Comparison of ENCODE assay signal across 15 mouse cellular contexts in genomic region chr1:39177211-39177610, GRCm38 (mm10). TPM values are rescaled to one million over a fixed set of nuclear protein-coding genes. Genes with fewer than 3 reads are reported as not detected.
DNase-seq lines count a peak whose midpoint lies in the region; ATAC-seq lines count a peak whose summit lies in the region.
"Had no signal": no experiment of that assay in that cellular context is flagged by ENCODE, and none has a peak within 500 bp of the region (broad histone marks: within the 10 kb centered on the region; RNA-seq: fewer than 3 reads in every experiment).

No protein-coding gene starts in this region.

- peaks cover 4% of the 10 kb centered on the region; the same call in 1 of the 2 replicates for H3K9me3 ChIP-seq in kidney, embryonic 14.5 days (ENCODE audit: control insufficient read depth, low read length)
- H3K9me3 ChIP-seq in midbrain, embryonic 13.5 days = no peaks in the 10 kb centered on the region
- H3K9me3 ChIP-seq: heart, embryonic 10.5 days; midbrain, embryonic 12.5 days had no signal

- no peak overlapping the region for H3K27ac ChIP-seq in kidney, embryonic 14.5 days (ENCODE audit: low read depth, low read length)
- H3K27ac ChIP-seq in midbrain, embryonic 13.5 days = no peak overlapping the region
- H3K27ac ChIP-seq: heart, embryonic 10.5 days; kidney, embryonic 15.5 days; midbrain, embryonic 12.5 days had no signal

- no peak overlapping the region for H3K9ac ChIP-seq in kidney, embryonic 14.5 days (ENCODE audit: low read depth, low read length)
- no peak overlapping the region for H3K9ac ChIP-seq in midbrain, embryonic 13.5 days (replicated peaks)
- H3K9ac ChIP-seq: kidney, embryonic 15.5 days; midbrain, embryonic 12.5 days had no signal

- no peak overlapping the region for H3K4me3 ChIP-seq in kidney, embryonic 14.5 days (ENCODE audit: low read length)
- H3K4me3 ChIP-seq in midbrain, embryonic 13.5 days (replicated peaks) = no peak overlapping the region
- H3K4me3 ChIP-seq: heart, embryonic 10.5 days; kidney, embryonic 15.5 days; midbrain, embryonic 12.5 days had no signal

- 90% methylated on average over 14 of the region's 14 CpGs for WGBS in kidney, embryonic 14.5 days
- WGBS in midbrain, embryonic 13.5 days = 90% methylated on average over 14 of the region's 14 CpGs

- no peak for ATAC-seq in kidney, embryonic 14.5 days (ENCODE audit: low FRiP score, low TSS enrichment)
- ATAC-seq in midbrain, embryonic 13.5 days = no peak

- DNase-seq in kidney, adult 9 months = peak; percentile 11
- DNase-seq in frontal cortex, postnatal 36 days (ENCODE audit: low spot score in 2 of 2) = peak; percentile 79 to 89
- DNase-seq in left cerebral cortex, adult 8-10 months (ENCODE audit: low spot score in 2 of 2) = peak; percentile 51 to 87
- peak; percentile 84 to 87 for DNase-seq in right cerebral cortex, postnatal 36 days (ENCODE audit: low spot score in 2 of 2)
- no peak for DNase-seq in retina, embryonic 14.5 days (ENCODE audit: low spot score)
- DNase-seq in c-Kit-positive CD71-positive TER-119-positive erythroid progenitor cells, embryonic 14.5 days (ENCODE audit: low spot score) = no peak
- DNase-seq: adrenal gland, postnatal 14 days; cerebellum, adult 11-12 months; liver had no signal

- no peaks in the 10 kb centered on the region for H3K36me3 ChIP-seq in kidney, embryonic 14.5 days (ENCODE audit: control insufficient read depth, insufficient read depth, low read length)
- H3K36me3 ChIP-seq in midbrain, embryonic 13.5 days = no peaks in the 10 kb centered on the region
- H3K36me3 ChIP-seq: heart, embryonic 10.5 days; kidney, embryonic 15.5 days; midbrain, embryonic 12.5 days had no signal

- H3K27me3 ChIP-seq in kidney, embryonic 14.5 days (ENCODE audit: control insufficient read depth, insufficient read depth, low read length) = no peaks in the 10 kb centered on the region
- no peaks in the 10 kb centered on the region for H3K27me3 ChIP-seq in midbrain, embryonic 13.5 days
- H3K27me3 ChIP-seq: CH12.LX; kidney, embryonic 15.5 days; midbrain, embryonic 12.5 days had no signal

- no peaks in the 10 kb centered on the region for H3K4me1 ChIP-seq in kidney, embryonic 14.5 days (ENCODE audit: control insufficient read depth, insufficient read depth, low read length)
- no peaks in the 10 kb centered on the region for H3K4me1 ChIP-seq in midbrain, embryonic 13.5 days (replicated peaks)
- H3K4me1 ChIP-seq: kidney, embryonic 15.5 days; midbrain, embryonic 12.5 days had no signal

- no peak overlapping the region for H3K4me2 ChIP-seq in kidney, embryonic 14.5 days (replicated peaks; ENCODE audit: low read depth, low read length)
- H3K4me2 ChIP-seq in midbrain, embryonic 13.5 days (replicated peaks) = no peak overlapping the region
- H3K4me2 ChIP-seq: kidney, embryonic 15.5 days; midbrain, embryonic 12.5 days had no signal

RNA-seq across cellular contexts. Expression of gene Npas2, which starts 16.3 kb away (rescaled TPM):
- polyA plus RNA-seq in kidney, embryonic 14.5 days (2014; fragmentation: Nextera tagmentation; extraction: Ambion mirVana) = 0.41 and 0.70 TPM in 2 replicates
- total RNA-seq in left cerebral cortex, adult 8-10 months (2022) = 10 to 100 TPM; 53.6 to 61.4 (median 58.7) TPM
- polyA plus RNA-seq in midbrain, embryonic 13.5 days (2015; fragmentation: Nextera tagmentation; extraction: Ambion mirVana) = 0.15 and 0.46 TPM in 2 replicates
- total RNA-seq: CH12.LX had no signal
- polyA plus RNA-seq: midbrain, embryonic 12.5 days had no signal

Comparison
In these comparisons a context has a peak if more than half of its experiments do, and no peak if none do; other contexts are left out.
1. DNase-seq: peak in kidney, adult 9 months (single experiment), frontal cortex, postnatal 36 days (2 of 2), left cerebral cortex, adult 8-10 months (2 of 2) and right cerebral cortex, postnatal 36 days (2 of 2); none in retina, embryonic 14.5 days (single experiment) and c-Kit-positive CD71-positive TER-119-positive erythroid progenitor cells, embryonic 14.5 days (single experiment).